7 mouse cellular contexts compared by ENCODE assay signal in the genomic region with DNA sequence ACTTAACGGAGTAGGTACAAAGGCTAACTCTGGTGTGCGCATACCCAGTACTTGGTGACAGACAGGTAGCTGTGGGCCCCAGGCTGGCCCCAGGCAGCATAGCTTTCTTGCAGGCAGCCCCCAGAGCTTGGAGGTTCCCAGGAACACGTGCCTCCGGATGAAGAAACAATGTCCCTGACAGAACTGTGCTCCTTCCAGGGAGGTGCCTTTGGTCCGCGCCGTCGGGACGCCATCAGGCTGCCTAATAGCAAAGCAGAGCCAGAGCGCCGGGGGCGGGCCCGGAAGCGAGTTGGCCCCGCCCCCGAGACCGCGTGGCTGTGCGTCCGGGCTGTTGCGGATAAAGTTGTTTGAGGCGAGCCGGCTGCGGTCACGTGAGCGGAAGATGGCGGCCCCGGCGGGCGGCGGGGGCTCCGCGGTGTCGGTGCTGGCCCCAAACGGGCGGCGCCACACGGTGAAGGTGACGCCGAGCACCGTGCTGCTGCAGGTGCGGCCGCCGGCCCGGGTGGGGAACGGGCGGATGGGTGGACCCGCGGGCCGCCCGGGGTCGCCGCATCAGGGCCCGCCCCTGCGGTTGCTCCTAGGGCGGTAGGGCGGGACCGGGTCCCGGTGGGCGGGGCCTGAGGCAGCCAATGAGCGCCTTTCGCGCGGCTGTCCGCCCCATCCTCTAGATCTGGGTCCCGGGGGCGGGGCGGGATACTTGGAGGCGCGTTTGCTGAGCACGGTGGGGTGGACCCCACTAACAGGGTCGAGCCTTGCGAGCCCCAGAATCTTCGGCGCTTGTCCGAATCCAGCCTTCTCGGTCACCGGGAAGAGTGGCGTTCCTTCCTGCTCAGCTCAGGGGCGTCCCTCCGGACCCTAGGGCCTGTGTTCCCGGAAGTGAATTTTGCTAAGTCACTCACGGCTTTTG. TPM values are rescaled to one million over a fixed set of nuclear protein-coding genes. Genes with fewer than 3 reads are reported as not detected.
DNase-seq lines count a peak whose midpoint lies in the region; ATAC-seq lines count a peak whose summit lies in the region.

A gene (plus strand): TSS at position 287 of the 907 bp plus-strand sequence.

- H3K4me3 ChIP-seq in intestine, embryonic 16.5 days (ENCODE audit: low read length): peak within 1 kb of the TSS; percentile 75
- peak within 1 kb of the TSS; percentile 69 for H3K4me3 ChIP-seq in midbrain, embryonic 11.5 days (ENCODE audit: low read depth, low read length)

- H3K27me3 ChIP-seq in intestine, embryonic 16.5 days (replicated peaks; ENCODE audit: control insufficient read depth, insufficient read depth, low read length): no peaks in the 10 kb centered on the region
- no peaks in the 10 kb centered on the region for H3K27me3 ChIP-seq in midbrain, embryonic 11.5 days (ENCODE audit: control insufficient read depth, insufficient read depth, low read length)

- peak; percentile 97 for ATAC-seq in intestine, embryonic 16.5 days
- peak; percentile 96 for ATAC-seq in midbrain, embryonic 11.5 days (ENCODE audit: low FRiP score)

- DNase-seq in adrenal gland, adult 2 months: peak; percentile 98
- peak; percentile 92 for DNase-seq in embryo, embryonic 11.5 days (ENCODE audit: low read depth, low spot score)
- DNase-seq in gastrocnemius, postnatal 4 days (ENCODE audit: low spot score in 2 of 2): peak; percentile 97 to 99
- DNase-seq in left cerebral cortex, postnatal 36 days (ENCODE audit: low spot score in 2 of 2): peak; percentile 91 to 96
- DNase-seq in midbrain, embryonic 11.5 days (ENCODE audit: low spot score, missing footprints): peak; percentile 100
- peak; percentile 88 for DNase-seq in skeletal muscle tissue, adult 2 months (ENCODE audit: low read depth, low spot score)

- intact Hi-C loops in left cerebral cortex, postnatal 36 days (cut with DNase I): loop anchor here (5.0 kb wide), 1 partner anchor 34 kb away; no protein-coding TSS in a partner anchor

- H3K9me3 ChIP-seq in intestine, embryonic 16.5 days (ENCODE audit: control insufficient read depth, low read length): no peaks in the 10 kb centered on the region
- H3K9me3 ChIP-seq in midbrain, embryonic 11.5 days (ENCODE audit: control insufficient read depth, low read length): no peaks in the 10 kb centered on the region

- no peaks in the 10 kb centered on the region for H3K36me3 ChIP-seq in intestine, embryonic 16.5 days (ENCODE audit: control insufficient read depth, insufficient read depth, low read length)
- H3K36me3 ChIP-seq in midbrain, embryonic 11.5 days (ENCODE audit: control insufficient read depth, insufficient read depth, low read length): 0 out of 2 replicates have a peak, but pooled peaks cover 4% of the 10 kb centered on the region

- WGBS in intestine, embryonic 16.5 days: 1% methylated on average over 82 of the region's 83 CpGs
- WGBS in midbrain, embryonic 11.5 days: 1% methylated on average over 74 of the region's 83 CpGs

- peak within 1 kb of the TSS; percentile 67 for H3K4me2 ChIP-seq in intestine, embryonic 16.5 days (ENCODE audit: low read depth, low read length)
- H3K4me2 ChIP-seq in midbrain, embryonic 11.5 days: peak within 1 kb of the TSS; percentile 82

- peak within 1 kb of the TSS; percentile 73 for H3K27ac ChIP-seq in intestine, embryonic 16.5 days (ENCODE audit: low read length)
- H3K27ac ChIP-seq in midbrain, embryonic 11.5 days (ENCODE audit: low read depth, low read length): peak within 1 kb of the TSS; percentile 82

- H3K4me1 ChIP-seq in intestine, embryonic 16.5 days (ENCODE audit: control insufficient read depth, insufficient read depth, low read length): peaks cover 5% of the 10 kb centered on the region; the same call in 1 of the 2 replicates
- peaks cover 7% of the 10 kb centered on the region; the same call in 1 of the 2 replicates for H3K4me1 ChIP-seq in midbrain, embryonic 11.5 days (ENCODE audit: control insufficient read depth, insufficient read depth, low read length)

- peak within 1 kb of the TSS; percentile 74 for H3K9ac ChIP-seq in intestine, embryonic 16.5 days (ENCODE audit: low read depth, low read length)
- H3K9ac ChIP-seq in midbrain, embryonic 11.5 days (ENCODE audit: low read length): peak within 1 kb of the TSS; percentile 89

RNA-seq across cellular contexts. Expression of the gene that starts here (rescaled TPM):
- 10 to 100 TPM; 74.9 to 84.1 TPM for total RNA-seq in adrenal gland, adult 2 months (2021)
- 124 and 125 TPM in 2 replicates for polyA plus RNA-seq in adrenal gland, adult 2 months (2012; rRNA removed)
- 10 to 100 TPM; 48.6 to 55.3 TPM for total RNA-seq in gastrocnemius, postnatal 4 days (2021)
- polyA plus RNA-seq in intestine, embryonic 16.5 days (2015; fragmentation: Nextera tagmentation; extraction: Ambion mirVana): 108 and 111 TPM in 2 replicates
- 10 to 100 TPM; 53.1 to 56.9 TPM for total RNA-seq in left cerebral cortex, postnatal 36 days (2021)
- 101 and 113 TPM in 2 replicates for polyA plus RNA-seq in midbrain, embryonic 11.5 days (2014; fragmentation: Nextera tagmentation; extraction: Ambion mirVana)

Comparison
In these comparisons a context has a peak if more than half of its experiments do, and no peak if none do; other contexts are left out.
1. Peak in every context shown above with its lines: DNase-seq, ATAC-seq, H3K4me3 ChIP-seq and H3K27ac ChIP-seq.